Mouse (Mus musculus) heart, postnatal 36 days (tissue): ENCODE results near the gene St8sia1. TPM values are rescaled to one million over a fixed set of nuclear protein-coding genes. Genes with fewer than 3 reads are reported as not detected.

ENCODE experiments used
- DNase-seq, 2 experiments: peaks; one replicate each; pipeline ENCODE4 v3.0.0; 2021 to 2022
- intact Hi-C: fragments of 180-260 bp; cut with DNase I; formaldehyde crosslinking; loops from one replicate; pipeline ENCODE4 v1.15.1; 2025
- total RNA-seq, 2 experiments: library from RNA; stranded (reverse); gene quantifications; 2 replicates each; pipeline ENCODE4 v1.2.3; 2021

St8sia1 gene
- total RNA-seq, 2 experiments from 2014 or later: 0.11 to 0.39 TPM

DNA sequence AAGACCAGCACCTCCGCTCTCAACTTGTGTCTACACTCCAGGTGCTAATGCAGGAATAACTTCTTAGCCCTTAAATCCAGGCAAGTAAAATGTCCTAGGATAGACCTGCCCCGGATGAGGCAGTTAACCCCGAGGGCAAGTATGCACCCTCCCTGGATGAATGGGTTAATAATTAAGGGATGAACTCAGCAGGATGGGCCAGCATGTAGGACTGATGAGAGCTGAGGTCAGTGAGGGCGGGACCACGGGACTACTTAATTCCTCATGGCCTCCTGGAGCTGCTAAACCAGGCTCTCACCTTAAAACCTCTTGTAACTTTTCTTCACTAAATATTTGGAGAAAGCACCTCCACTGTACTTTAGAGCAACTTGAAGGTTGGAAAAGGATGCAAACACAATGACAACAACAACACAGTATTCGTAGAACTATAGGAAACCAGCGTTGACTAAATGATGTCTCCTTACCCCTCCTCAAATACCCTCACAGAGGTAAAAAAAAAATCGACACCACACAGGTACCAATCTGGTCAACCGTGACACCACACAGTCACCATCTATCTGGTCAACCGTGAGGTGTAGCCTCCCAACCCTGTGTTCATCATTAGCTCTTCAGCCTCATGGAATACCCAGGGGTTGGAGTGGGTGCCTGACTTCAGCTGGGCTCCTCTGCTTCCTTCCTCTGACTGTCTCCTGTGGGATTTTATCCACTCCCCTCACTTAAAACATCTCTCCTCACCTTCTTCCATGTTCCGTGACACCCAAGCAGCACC, 90.3 kb downstream of the St8sia1 start:
- intact Hi-C loops: no loop called here
- DNase-seq: no peak

DNA sequence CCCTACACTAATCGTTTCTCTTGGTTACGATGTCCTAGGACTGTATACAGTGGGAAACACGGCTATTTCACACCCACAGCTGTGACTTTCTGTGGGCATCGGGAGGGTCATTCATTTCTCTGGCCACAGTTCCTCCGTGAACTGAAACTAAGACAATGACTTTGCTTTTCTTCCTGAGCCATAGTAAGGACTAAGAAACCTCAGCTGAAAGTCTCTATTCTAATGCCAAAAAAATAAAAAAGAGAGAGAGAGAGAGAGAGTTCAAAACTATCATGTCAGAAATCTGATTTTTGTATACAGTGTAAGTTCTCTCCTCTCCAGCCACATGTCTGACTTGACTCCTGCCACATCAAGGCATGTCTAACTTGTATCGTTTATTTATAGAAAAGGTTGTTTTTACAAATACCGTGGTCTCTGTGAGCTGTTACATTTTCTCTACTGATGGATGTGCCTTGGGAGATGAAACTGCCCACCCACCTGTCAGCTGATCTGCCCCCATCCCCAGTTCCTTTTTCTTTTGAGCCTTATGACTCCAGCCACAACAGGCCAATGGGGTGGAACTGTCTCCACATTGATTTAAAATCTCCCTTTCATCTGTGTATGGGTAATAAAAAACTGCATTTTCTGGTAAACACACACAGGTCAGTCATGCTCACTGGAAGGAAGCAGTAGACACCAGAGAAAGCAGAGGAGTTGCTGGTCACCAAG, 94.4 kb downstream of the St8sia1 start:
- intact Hi-C loops: no loop called here
- DNase-seq: no peak

DNA sequence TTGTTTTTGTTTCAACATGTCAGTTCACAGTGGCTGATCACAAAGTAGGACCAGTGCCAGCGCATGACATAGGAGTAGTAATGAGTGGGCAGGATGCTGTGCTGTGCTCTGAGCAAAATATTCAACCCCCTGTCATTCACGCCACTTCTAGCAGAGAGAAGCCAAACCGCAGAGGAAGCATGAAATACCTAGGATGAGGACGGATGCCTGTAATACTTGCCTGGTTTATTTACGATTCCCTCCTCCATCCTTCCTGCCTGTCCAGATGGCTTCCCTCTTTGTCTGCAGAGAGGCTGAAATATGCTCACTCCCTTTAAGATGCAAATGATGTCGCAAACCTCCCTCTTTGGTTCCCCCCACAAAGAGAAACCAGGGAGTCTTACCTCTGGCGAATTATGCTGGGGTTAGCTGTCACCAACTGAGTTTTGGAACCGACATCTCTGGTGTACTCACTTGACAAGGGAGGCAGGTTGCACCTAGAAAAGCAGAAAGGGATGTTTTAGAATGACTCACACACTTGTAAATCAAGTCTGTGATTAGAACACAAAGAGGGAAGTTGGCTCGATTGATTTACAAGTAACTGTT, 96.7 kb downstream of the St8sia1 start:
- intact Hi-C loops: no loop called here
- no peak for DNase-seq

DNA sequence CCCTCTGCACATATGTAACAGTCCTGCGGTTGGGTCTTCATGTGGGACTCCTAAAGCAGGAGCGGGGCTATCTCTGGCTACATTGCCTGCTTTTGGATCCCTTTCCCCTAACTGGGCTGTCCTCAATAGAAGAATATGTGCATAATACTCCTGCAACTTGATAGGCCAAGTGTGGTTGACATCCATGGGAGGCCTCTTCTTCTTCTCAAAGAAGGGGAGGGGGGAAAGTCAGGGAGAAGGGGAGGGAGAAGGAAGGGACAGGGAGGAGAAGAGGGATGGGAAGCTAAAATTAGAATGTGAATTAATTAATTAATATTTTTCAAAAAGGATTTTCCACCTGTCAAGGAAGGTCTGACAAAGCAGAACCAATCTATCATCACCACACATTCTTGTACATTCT, 97.2 kb downstream of the St8sia1 start:
- no peak for DNase-seq
- intact Hi-C loops: no loop called here

DNA sequence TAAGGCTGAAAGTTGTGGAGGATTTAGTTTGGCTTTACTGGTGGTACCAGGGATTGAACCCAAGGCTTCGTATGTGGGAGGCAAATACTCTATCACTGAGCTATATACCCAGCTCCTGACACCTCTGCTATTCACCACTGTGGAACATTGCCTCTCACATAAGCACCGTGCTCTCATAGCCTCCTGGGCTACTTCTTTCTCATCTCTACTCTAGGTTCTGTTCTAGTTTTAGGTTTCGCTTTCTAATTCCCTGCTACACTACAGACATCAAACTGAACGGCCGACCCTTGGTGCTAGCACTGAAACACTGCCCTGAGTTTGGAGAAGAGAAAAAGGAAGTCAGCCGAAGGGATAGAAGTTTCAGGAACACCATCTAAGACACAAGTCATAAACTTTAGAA, 99.1 kb downstream of the St8sia1 start:
- no peak for DNase-seq
- intact Hi-C loops: no loop called here

DNA sequence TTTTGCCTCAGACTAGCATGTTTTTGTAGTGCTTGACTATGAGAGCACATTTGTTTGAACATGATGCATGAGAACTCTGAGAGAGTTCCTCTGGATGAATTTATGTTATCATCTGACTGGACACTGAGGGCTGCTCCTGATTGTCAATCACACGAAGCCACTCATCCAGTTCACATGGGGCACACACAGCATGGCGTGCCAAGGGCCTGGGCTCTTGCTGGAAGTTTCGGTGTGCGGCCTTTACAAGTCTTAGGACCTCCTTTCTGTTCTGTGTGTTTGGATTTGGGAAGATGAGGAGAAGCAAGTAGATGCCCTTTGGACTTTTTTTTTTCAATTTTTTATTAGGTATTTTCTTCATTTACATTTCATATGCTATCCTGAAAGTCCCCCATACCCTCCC, 100.4 kb downstream of the St8sia1 start:
- no peak for DNase-seq
- intact Hi-C loops: no loop called here

DNA sequence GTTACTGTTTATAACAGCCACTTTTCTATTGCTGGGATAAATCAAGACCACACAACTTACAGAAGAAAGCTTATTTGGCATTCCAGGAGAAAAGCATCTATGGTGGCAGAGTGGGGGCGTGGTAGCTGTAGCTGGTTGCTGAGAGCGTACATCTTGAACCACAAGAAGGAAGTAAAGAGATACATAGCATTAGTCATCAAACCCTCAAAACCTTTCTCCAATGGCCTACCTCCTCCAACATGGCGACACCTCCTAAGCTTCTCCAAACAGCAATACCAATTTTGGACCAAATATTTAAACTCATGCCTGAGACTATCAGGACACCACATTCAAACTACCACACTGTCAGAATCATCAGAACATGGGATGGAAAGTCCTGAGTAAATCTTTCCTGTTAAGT, 102.0 kb downstream of the St8sia1 start:
- intact Hi-C loops: no loop called here
- DNase-seq: no peak

DNA sequence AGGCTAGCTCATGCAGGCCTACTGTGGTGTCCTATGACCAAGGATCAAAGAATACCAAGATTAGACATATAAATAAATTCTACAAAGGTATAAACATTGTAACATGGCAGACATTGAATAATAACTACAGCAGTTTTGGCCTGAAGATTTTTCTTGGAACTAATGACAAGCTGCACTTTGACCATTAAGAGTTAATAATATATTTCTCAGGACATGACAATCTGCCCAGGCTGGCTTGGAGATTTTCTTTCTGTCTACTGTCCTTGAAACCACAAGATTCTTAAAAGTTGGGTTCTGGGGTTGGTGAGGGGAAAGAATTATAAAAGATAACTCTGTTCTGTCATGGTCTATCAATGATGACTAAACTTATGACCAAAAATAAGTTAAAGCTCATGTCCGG, 103.9 kb downstream of the St8sia1 start:
- no peak for DNase-seq
- intact Hi-C loops: no loop called here

DNA sequence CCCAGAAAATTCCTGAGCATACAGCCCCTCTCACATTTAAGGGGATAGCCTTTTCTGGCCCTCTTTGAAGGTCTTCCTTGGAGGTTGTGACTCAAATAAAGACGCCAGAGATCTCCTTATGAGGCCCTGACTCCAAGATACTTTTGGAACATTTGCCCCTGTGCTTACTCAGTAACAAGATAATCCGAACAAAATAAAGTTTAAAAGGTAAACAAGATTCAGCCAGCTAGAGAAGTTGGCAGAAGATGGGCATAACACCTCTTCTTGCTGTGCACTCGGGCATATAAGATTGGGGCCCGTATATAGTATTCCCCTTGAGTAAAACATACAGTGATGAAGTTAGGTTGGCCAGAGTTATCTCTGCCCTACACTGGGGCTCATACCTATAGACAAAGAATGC, 104.3 kb downstream of the St8sia1 start:
- intact Hi-C loops: no loop called here

DNA sequence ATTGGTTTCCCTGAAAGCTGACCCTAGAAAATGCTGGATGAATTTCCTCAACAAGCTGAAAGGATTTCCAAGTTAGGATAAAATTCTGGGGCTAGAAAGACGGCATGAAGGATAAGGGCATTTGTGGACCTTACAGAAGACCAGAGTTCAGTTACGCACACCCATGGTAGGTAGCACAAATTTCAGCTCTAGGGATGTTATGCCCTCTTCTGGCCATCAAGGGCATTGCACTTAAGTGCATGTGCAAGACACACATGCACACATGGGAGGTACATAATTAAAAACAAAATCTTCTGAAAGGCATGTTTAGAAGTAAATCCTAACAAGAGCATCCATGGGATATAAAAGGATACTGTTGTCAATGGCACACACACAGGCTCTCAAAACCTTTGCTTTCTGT, 105.3 kb downstream of the St8sia1 start:
- no peak for DNase-seq
- intact Hi-C loops: no loop called here

More for the DNA sequence above, 104.3 kb downstream of the St8sia1 start:
- DNase-seq: no peak

DNA sequence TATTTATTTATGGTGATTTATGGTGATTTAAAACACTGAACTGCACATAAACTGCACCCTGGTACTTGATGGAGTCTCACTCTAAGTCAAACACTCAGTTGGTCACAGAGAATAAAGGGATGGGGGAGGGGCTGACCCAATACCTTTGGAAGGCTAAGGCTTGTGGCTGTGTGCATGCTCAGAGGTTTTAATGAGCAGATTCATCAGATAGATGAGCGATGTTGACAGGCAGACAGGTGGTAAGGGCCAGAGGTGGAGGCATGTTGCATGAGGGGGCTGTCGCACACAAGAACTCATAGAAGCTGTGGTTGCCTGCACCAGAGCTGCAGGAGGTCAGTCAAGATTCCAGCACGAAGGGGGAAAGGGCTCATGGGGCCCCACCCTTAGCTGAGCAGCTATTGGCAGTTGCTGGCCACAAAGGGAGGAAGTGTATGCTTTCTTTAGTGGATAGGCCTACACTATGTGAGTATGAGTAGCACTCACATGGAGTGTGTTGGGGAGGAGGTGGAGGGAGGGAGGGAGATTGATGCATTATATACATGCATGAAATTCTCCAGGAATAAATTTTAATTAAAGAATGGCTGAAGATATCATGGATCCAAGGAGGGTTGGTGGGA, 107.9 kb downstream of the St8sia1 start:
- no peak for DNase-seq
- intact Hi-C loops: no loop called here

DNA sequence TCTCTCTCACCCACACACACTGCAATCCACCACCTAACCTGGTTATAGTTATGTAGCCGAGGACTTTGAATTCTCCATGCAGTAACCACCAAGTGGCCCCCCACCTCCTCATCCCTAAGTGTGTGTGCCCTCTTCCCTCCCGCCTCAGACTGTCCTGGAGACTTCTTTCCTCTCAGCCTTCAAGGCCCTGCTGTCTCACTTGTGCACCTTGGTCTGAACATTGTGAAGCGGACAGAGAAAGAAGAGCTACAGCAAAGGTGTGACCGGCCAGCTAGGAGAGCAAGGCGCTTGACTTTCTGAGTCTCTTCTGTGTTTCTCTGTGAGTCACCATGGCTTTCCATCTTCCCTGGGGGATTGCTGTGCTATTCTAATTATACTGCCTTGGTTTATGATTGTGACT, 108.5 kb downstream of the St8sia1 start:
- intact Hi-C loops: no loop called here
- no peak for DNase-seq

DNA sequence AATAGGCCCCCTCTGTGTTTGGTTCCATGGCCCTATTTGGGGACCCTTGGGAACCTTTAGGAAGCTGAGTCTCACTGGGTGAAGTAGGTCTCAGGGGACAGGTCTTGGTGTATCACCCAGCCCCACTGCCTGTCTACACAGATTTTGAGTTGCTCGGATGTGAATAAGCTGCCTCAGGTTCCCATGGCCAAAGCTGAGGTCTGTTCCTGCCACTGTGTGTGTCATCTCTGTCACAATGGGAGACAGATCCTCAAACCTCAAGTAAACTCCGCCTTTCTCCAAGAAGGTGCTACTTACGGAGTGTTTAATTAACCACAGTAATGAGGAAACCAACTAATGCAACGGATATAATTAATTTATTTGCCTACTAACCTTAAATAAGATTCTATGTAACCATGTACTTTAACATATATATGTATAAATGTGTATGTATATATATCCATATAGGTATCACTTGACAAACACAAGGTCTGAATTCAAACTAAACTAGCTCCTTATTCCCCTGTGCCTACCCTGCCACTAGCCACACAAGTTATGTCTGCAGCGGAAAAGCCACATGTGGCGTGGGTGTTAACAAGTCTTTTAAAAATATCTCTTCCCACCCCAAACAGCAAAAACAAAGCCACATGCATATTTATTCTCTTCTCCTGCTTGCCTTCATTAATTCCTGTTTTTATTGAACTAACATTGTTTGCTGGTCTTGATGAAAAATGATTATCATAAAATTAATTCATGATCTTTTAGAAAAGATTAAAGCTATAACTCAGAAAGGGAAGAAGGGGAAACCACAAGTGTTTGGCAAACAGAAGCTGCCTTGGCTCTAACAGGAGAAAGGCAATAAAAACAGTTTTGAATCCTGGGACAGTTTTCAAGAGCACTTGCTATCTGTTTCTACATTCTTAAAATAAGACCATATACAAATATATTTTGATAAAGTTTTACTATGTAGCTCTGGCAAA, 111.6 kb downstream of the St8sia1 start:
- DNase-seq: no peak
- intact Hi-C loops: no loop called here

DNA sequence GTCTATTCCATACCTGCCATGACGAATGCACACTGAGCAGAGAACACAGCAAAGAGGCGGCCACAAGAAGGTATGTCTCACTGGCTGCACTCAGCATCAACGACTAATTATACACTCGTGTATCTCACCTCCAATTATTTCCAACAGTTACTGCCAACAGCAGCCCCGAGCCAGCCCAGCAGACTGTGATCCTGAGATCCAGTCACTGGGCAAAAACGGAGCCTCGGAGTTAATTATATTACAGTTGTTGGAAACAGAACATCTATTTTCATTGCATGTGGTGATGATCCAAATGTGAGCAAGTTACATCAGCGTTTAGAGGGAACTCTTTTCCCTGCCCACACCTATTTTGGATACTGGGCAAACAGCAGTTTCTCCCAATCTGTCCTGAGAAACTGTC, 113.8 kb downstream of the St8sia1 start:
- peak; percentile 5 to 25 for DNase-seq
- intact Hi-C loops: no loop called here

DNA sequence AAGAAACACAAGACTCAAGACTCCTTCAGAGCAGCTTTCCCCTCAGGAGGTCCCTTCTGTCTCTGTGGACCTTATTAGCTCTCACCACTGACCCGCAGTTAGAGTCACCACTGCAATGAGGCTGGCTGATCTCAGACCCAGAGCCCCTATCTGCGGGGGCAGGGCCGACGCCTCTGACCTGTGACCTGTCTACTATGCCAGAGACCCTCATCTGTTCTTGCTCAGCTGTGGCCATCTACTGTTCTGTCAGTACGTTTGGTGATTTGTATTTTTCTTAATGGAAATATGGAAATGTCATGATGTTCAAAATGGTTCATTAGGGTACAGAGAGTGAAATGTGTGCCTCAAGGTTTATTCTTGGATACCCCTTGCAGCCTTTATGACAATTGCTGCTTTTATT, 114.9 kb downstream of the St8sia1 start:
- intact Hi-C loops: loop anchor here (2.0 kb wide), 1 partner anchor 27 kb away; no protein-coding TSS in a partner anchor
- no peak for DNase-seq

DNA sequence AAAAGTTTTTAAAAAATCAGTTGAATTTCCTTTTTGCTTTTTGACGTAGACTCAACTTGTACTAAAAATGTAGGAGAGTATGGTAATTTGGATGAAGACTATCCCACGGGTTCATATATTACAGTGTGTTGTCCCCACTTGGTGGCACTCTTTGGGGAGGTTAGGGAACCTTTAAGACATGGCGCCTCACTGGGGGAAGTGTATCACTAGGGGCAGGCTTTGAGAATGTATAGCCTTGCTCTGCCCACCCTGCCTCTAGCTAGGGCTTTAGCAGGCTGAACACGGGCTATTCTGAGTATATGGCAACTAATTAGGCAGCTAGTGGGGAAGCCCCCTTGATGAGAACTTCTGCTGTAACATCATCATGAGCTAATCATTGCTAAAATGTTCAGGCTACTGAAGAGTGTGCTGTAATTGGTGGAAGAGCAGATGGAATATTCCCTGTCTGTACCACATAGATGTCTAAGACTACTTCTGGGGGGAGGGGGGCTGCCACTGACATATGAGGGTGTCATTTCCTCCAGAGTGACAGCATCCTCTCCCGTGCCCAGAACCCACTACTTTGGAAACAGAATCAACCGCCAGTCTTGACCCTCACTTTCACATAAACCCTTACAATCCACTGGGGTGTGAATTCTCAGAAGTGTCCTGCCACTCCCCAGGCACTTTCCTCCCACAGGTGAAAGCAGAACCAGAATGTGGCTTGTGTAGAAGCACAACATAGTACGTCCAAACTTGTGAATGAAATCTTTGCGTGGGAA, 116.2 kb downstream of the St8sia1 start:
- intact Hi-C loops: loop anchor here (2.0 kb wide), 1 partner anchor 25 kb away; no protein-coding TSS in a partner anchor
- DNase-seq: no peak

DNA sequence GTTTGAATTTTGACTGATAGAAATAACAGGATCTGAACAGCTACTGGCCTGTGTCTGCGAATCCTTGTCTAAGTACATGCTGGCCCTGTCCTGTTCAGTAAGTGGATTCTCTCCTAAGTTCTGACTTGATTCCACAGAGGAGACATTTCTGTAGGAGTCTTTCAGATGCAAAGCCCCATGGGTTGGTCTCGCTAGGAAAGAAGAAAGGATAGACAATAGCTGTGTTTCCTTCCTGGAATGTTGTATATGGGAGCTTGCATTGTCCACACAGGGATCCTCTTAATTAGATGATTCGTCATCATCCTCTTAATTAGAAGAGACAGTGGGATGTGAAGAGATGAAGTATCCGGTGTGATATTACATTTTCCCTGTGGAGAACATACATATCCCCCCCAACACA, 117.4 kb downstream of the St8sia1 start:
- no peak for DNase-seq
- intact Hi-C loops: no loop called here

DNA sequence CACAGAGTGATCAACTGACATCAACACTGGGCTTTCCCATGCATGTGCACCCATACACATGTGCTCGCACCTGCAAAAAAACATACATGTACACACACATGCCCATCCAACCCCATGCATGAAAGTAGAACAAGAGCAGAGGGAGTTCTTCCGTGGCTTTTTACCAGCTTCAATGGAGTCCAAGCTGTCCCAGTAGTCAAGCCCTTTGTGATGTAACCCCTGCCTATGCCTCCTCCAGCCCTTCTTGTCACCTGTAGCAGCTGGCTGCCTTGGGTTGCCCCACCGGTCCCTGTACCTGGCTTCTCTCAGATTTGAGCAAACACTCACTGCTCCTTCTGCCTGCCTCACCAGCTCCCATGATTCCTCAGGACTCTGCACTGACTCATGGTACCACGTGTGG, 119.2 kb downstream of the St8sia1 start:
- intact Hi-C loops: no loop called here
- no peak for DNase-seq

DNA sequence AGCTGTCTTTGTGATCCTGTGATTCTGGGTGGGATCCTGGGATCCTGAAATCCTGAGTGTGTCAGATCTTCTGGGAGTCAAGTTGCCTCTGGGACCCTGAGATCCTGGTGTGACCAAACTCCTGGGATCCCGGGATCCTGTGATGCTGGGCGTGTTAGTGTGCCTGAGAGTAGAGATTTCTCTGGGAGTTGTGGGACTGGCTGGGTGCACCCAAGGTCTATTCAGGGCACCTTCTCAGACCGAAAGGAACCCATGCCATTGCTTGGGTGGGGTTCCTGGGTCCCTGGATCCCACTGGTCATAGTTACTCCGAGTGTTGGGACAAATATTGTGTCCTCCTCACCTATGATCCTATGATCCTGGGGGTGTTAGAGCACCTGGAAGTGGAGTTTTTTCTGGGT, 120.2 kb downstream of the St8sia1 start:
- intact Hi-C loops: no loop called here
- no peak for DNase-seq

DNA sequence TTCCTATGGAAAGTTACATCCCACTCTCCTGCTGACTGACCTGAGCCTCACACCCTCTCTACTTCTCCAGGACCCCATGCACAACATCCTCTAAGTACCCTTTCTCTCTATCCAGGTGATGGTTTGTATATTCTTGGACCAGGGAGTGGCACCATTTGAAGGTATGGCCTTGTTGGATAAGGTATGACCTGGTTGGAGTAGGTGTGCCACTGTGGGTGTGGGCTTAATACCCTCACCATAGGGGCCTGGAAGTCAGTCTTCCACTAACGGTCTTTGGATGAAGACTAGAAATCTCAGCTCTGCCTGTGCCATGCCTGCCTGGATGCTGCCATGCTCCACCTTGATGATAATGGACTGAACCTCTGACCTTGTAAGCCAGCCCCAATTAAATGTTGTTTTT, 125.8 kb downstream of the St8sia1 start:
- no peak for DNase-seq
- intact Hi-C loops: no loop called here
